Comparison of ENCODE assay signal across 12 mouse cellular contexts in the genomic region with DNA sequence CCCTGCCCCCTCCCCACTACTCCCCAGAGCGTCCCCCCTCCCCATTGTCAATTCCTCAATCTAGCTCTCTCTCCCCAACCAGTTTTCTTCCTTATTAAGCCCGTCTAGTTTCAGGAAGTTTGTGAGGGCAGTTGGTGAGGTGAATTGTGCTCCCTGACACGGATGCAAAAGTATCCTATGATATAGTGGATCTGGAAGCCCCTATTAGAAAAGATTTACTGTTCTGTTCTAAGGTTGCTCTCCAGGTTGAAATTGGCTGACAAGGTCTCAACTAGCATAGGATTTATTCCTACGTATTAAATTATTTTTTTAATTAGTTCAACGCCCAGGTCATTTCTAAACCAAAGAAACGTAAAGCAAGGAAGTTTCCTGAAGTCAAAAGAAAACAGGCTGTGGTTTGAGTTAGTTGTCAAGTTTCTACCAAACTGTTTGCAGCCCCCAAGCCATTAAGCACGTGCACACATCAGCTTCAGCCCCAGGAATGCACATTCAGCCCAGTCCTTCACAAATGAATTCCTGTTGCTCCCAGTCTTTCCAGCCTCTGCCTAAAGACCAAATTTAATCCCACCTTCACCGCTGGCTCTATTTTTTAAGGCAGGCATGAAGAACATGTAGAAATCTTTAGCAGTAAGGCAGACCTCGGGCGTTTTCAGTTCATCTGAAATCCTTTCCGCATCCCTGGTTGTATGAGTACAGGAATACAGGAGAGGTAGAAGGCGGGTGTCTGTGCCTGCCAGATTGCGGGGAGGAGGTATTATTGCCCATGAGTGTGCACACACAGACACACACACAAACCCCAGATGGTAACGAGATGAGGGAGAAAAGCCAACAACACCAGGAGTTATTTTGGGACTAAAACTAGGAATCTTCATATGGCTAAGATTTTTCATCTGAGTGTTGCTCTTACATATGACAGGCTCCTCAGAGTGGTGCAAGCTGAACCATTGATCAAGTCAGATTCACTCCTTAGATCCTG.
A peak's percentile ranks its signal among the peaks of the same experiment; 100 is the strongest.
DNase-seq lines count a peak whose midpoint lies in the region; TF ChIP-seq lines count a peak whose summit lies in the region.
"Had no signal": no experiment of that assay in that cellular context is flagged by ENCODE, and none has a peak within 500 bp of the region (broad histone marks: within the 10 kb centered on the region; RNA-seq: fewer than 3 reads in every experiment).

No protein-coding gene starts in this region.

- no peaks in the 10 kb centered on the region for H3K27me3 ChIP-seq in limb, embryonic 10.5 days (ENCODE audit: low read depth, poor library complexity, severe bottlenecking)
- H3K27me3 ChIP-seq: neural tube, embryonic 12.5 days had no signal

- peak; percentile 42 for DNase-seq in cerebellum, postnatal 10 days
- DNase-seq in cerebellum, adult 8-10 months: no peak
- peak; percentile 51 for DNase-seq in brain, embryonic 18.5 days (ENCODE audit: low read depth, low spot score)
- peak; percentile 69 to 78 for DNase-seq in layer of hippocampus, adult 2 months (ENCODE audit: low spot score in 2 of 2)
- DNase-seq in limb, embryonic 10.5 days (ENCODE audit: low spot score): no peak
- DNase-seq in lung, postnatal 36 days: no peak
- no peak for DNase-seq in gastrocnemius, postnatal 25 days
- DNase-seq in lung, postnatal 10 days: no peak
- DNase-seq: kidney, postnatal 25 days; thymus, postnatal 36 days had no signal

- H3K9me3 ChIP-seq in limb, embryonic 10.5 days (replicated peaks): no peaks in the 10 kb centered on the region
- H3K9me3 ChIP-seq: heart, embryonic 10.5 days; neural tube, embryonic 12.5 days had no signal

- 49% methylated on average over 14 of the region's 14 CpGs for WGBS in limb, embryonic 10.5 days

- no peaks in the 10 kb centered on the region for H3K36me3 ChIP-seq in limb, embryonic 10.5 days
- H3K36me3 ChIP-seq: heart, embryonic 10.5 days; neural tube, embryonic 12.5 days had no signal

- no peak for TF ChIP-seq CTCF in layer of hippocampus, adult 2 months (conservative IDR thresholded peaks at IDR 0.05)

- H3K27ac ChIP-seq in layer of hippocampus, adult 2 months: no peak overlapping the region
- H3K27ac ChIP-seq in limb, embryonic 10.5 days: peak overlapping the region; percentile 72
- H3K27ac ChIP-seq: heart, embryonic 10.5 days; neural tube, embryonic 12.5 days had no signal

- no peak overlapping the region for H3K4me3 ChIP-seq in layer of hippocampus, adult 2 months
- H3K4me3 ChIP-seq in limb, embryonic 10.5 days: no peak overlapping the region
- H3K4me3 ChIP-seq: heart, embryonic 10.5 days; neural tube, embryonic 12.5 days had no signal

- peaks cover 25% of the 10 kb centered on the region for H3K4me1 ChIP-seq in limb, embryonic 10.5 days
- H3K4me1 ChIP-seq: neural tube, embryonic 12.5 days had no signal

Comparison
In these comparisons a context has a peak if more than half of its experiments do, and no peak if none do; other contexts are left out.
1. DNase-seq: peak in cerebellum, postnatal 10 days (2 of 2), brain, embryonic 18.5 days (single experiment) and layer of hippocampus, adult 2 months (2 of 2); none in cerebellum, adult 8-10 months (single experiment), limb, embryonic 10.5 days (single experiment), lung, postnatal 36 days (single experiment), gastrocnemius, postnatal 25 days (single experiment) and lung, postnatal 10 days (single experiment).